Mouse (Mus musculus) liver, postnatal 0 days (tissue): ENCODE data around the gene Rnaseh2b. TPM values are rescaled to one million over a fixed set of nuclear protein-coding genes. Genes with fewer than 3 reads are reported as not detected.
A peak's percentile ranks its signal among the peaks of the same experiment; 100 is the strongest.

ENCODE experiments used
- ATAC-seq: fragments of 200-750 bp; cut with Nextera tagmentation; 2 replicates; pipeline ENCODE4 v1.8.0; 2017; ENCODE audit warnings: mild to moderate bottlenecking, moderate library complexity
- DNase-seq: peaks from one replicate; pipeline ENCODE4 v3.0.0-alpha.2; 2016
- H3K27ac ChIP-seq: fragments of 300-500 bp; sonication (generic); 2 replicates; pipeline ENCODE4 v1.5.1; 2014; ENCODE audit warnings: antibody characterized with exemption, moderate library complexity, mild to moderate bottlenecking, low read depth
- H3K27me3 ChIP-seq: fragments of 300-500 bp; sonication (generic); 2 replicates; pipeline ENCODE4 v1.6.1; 2014; ENCODE audit warnings: low read length, control low read depth, mixed read lengths; ENCODE audit not compliant: insufficient read depth
- H3K36me3 ChIP-seq: fragments of 300-500 bp; sonication (generic); replicated peaks from 2 replicates; pipeline ENCODE4 v1.6.1; 2014; ENCODE audit warnings: mild to moderate bottlenecking, control low read depth, low read length, moderate library complexity, mixed read lengths; ENCODE audit not compliant: insufficient read depth
- H3K4me1 ChIP-seq: fragments of 300-500 bp; sonication (generic); 2 replicates; pipeline ENCODE4 v1.6.1; 2014; ENCODE audit warnings: antibody characterized with exemption, mild to moderate bottlenecking, control low read depth; ENCODE audit not compliant: insufficient read depth
- H3K4me2 ChIP-seq: fragments of 300-500 bp; sonication (generic); 2 replicates; pipeline ENCODE4 v1.6.1; 2014; ENCODE audit warnings: low read depth, mild to moderate bottlenecking, low read length, moderate library complexity, mixed read lengths
- H3K4me3 ChIP-seq: fragments of 300-500 bp; sonication (generic); 2 replicates; pipeline ENCODE4 v1.5.1; 2014; ENCODE audit warnings: low read depth, low read length
- H3K9ac ChIP-seq: fragments of 300-500 bp; sonication (generic); replicated peaks from 2 replicates; pipeline ENCODE4 v1.6.1; 2014; ENCODE audit warnings: mild to moderate bottlenecking, moderate library complexity
- H3K9me3 ChIP-seq: fragments of 300-500 bp; sonication (generic); 2 replicates; pipeline ENCODE4 v1.6.1; 2016; ENCODE audit warnings: mild to moderate bottlenecking, control low read depth, low read length, mixed read lengths
- CTCF ChIP-seq: sonication (generic); IDR thresholded peaks from 2 replicates; pipeline ENCODE4 v1.5.1; 2016; ENCODE audit warnings: antibody characterized with exemption, low read depth
- EP300 ChIP-seq: IDR thresholded peaks from 2 replicates; pipeline ENCODE4 v1.6.1; 2016; ENCODE audit warnings: antibody characterized with exemption, low read depth, mild to moderate bottlenecking
- WGBS: fragments of 180-500 bp; shearing (Covaris S2); extraction: QIAGEN DNeasy Blood & Tissue Kit; methylation state at CpG from one replicate; pipeline ENCODE4 v1.1.7; 2014; ENCODE audit not compliant: insufficient replicate concordance; 5-methylcytosine and 5-hydroxymethylcytosine counted together
- polyA plus RNA-seq: library from polyadenylated mRNA; unstranded; fragments of >200 nt; fragmentation: Nextera tagmentation; extraction: Ambion mirVana; gene quantifications from 2 replicates; pipeline ENCODE4 v1.2.1, GENCODE M21; 2015

Rnaseh2b gene
- polyA plus RNA-seq, 1 experiment from 2014 or later: 40.2 TPM

DNA sequence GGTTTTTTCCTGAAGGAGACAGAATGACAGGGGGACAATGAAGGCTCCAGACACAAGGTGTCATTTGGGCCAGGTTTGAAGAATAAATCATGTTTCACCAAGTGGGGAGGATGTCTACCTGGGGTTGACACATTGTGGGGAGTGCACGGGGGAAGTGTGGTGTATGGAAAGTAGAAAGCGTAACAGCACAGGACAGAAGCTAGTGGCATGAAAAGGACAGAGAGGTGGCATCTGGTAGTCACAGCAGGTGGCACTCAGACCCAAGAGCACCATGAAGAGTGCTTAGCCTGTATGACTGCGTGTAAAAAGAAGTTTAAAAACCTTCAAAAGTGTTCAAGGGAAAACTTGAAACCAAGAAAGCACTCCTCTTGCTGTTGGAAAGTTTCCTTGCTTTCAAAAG lies 42.3 kb upstream of the Rnaseh2b start:
- Histone ChIP-seq H3K36me3 (no peaks in the 10 kb centered on the region), H3K4me2 (no peak overlapping the region), H3K27me3 (no peaks in the 10 kb centered on the region), H3K4me3 (no peak overlapping the region), H3K4me1 (no peaks in the 10 kb centered on the region), H3K27ac (no peak overlapping the region), H3K9me3 (no peaks in the 10 kb centered on the region), H3K9ac (no peak overlapping the region)
- TF ChIP-seq EP300 (no peak), CTCF (no peak)
- DNase-seq (no peak), ATAC-seq (no peak)
- 82% methylated on average over 3 of the region's 3 CpGs for WGBS

DNA sequence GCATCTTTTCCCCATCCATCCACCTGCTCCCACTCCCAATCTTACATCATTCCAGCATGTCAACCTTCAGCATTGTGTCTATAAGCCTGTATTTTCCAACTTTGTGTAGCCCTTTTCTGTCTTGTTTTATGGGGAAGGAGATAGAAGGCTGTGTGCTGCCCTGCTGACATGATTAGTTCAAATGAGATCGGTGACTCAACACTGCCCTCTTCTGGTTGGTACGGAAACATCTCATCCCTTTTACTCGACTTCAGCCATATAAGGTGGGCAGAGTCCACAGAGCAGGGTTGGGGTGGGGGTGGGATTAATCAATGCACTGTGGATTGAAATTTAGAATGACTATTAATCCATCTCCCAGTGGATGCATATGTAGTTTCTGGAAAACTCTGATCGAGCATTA lies 40.4 kb upstream of the Rnaseh2b start:
- no peak overlapping the region for H3K4me3 ChIP-seq
- no peaks in the 10 kb centered on the region for H3K9me3 ChIP-seq
- DNase-seq (peak; percentile 56), ATAC-seq (no peak)
- no peak overlapping the region for H3K27ac ChIP-seq
- H3K36me3 ChIP-seq: no peaks in the 10 kb centered on the region
- no peak overlapping the region for H3K9ac ChIP-seq
- TF ChIP-seq EP300 (no peak), CTCF (peak; percentile 82)
- H3K4me2 ChIP-seq: no peak overlapping the region
- no peaks in the 10 kb centered on the region for H3K4me1 ChIP-seq
- no peaks in the 10 kb centered on the region for H3K27me3 ChIP-seq
- WGBS: 8% methylated on average over 4 of the region's 4 CpGs

DNA sequence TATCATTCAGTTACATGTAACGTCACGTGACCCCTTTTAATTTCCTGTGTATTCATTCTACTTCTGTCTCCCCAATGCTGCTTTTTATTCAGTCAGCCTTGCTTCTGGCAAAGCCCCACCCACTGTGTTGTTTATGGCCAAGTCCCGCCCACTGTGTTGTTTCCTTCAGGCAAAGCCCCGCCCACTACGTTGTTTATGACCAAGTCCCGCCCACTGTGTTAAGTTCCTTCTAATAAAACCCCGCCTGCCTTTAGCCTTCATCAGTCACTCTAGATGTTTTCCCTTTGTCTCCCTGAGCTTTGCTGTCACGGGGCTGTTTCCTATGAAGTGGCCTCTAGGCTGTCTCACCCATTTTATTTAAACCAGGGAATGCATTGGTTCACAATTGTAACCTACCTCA lies 38.0 kb upstream of the Rnaseh2b start:
- no peak overlapping the region for H3K4me3 ChIP-seq
- no peaks in the 10 kb centered on the region for H3K36me3 ChIP-seq
- H3K9me3 ChIP-seq: no peaks in the 10 kb centered on the region
- no peak overlapping the region for H3K27ac ChIP-seq
- H3K4me2 ChIP-seq: no peak overlapping the region
- no peaks in the 10 kb centered on the region for H3K27me3 ChIP-seq
- ATAC-seq (no peak), DNase-seq (peak; percentile 20)
- 55% methylated on average over 8 of the region's 8 CpGs for WGBS
- no peak for TF ChIP-seq EP300
- TF ChIP-seq CTCF: no peak
- no peaks in the 10 kb centered on the region for H3K4me1 ChIP-seq
- no peak overlapping the region for H3K9ac ChIP-seq

DNA sequence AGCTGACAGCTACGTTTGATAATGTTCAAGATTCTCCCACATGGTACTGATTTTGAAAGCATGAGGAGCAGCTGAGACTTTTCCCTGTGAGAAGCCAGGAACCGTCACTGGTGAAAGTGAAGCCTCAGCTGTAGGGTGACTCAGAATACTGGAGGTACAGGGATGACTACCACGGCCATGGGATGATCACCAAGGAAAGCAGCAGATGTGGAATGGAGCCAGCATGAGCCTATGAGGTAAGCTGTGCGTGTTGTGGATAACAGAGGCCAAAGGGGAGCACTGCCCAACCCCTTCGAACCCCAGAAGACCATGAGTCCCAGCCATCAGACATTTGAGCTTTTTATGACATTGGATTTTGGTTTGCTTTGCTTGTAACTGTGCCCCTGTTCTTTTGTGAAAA lies 36.3 kb upstream of the Rnaseh2b start:
- ATAC-seq (no peak), DNase-seq (no peak)
- no peaks in the 10 kb centered on the region for H3K36me3 ChIP-seq
- no peak overlapping the region for H3K27ac ChIP-seq
- WGBS: 70% methylated on average over 5 of the region's 5 CpGs
- no peaks in the 10 kb centered on the region for H3K27me3 ChIP-seq
- H3K9me3 ChIP-seq: no peaks in the 10 kb centered on the region
- no peak overlapping the region for H3K4me3 ChIP-seq
- H3K9ac ChIP-seq: no peak overlapping the region
- H3K4me2 ChIP-seq: no peak overlapping the region
- H3K4me1 ChIP-seq: no peaks in the 10 kb centered on the region
- TF ChIP-seq CTCF (no peak), EP300 (no peak)

- no peak for DNase-seq
- no peak overlapping the region for H3K27ac ChIP-seq
- ATAC-seq: no peak
- H3K4me3 ChIP-seq: no peak overlapping the region
- no peak overlapping the region for H3K9ac ChIP-seq
- 49% methylated on average over 6 of the region's 6 CpGs for WGBS
- H3K4me1 ChIP-seq: no peaks in the 10 kb centered on the region
- H3K4me2 ChIP-seq: no peak overlapping the region
- no peaks in the 10 kb centered on the region for H3K27me3 ChIP-seq
- H3K9me3 ChIP-seq: no peaks in the 10 kb centered on the region
- no peak for TF ChIP-seq CTCF
- no peak for TF ChIP-seq EP300
- H3K36me3 ChIP-seq: no peaks in the 10 kb centered on the region
Measured at GRCm38 (mm10) chr14:62258125-62258524, 34.3 kb upstream of the Rnaseh2b start.

- Histone ChIP-seq H3K9me3 (no peaks in the 10 kb centered on the region), H3K36me3 (no peaks in the 10 kb centered on the region), H3K27ac (no peak overlapping the region), H3K27me3 (no peaks in the 10 kb centered on the region), H3K4me3 (no peak overlapping the region), H3K9ac (no peak overlapping the region), H3K4me1 (no peaks in the 10 kb centered on the region), H3K4me2 (no peak overlapping the region)
- 59% methylated on average over 10 of the region's 10 CpGs for WGBS
- TF ChIP-seq EP300: no peak
- TF ChIP-seq CTCF: no peak
- no peak for ATAC-seq
- no peak for DNase-seq
Measured at GRCm38 (mm10) chr14:62258978-62259536, 33.3 kb upstream of the Rnaseh2b start.
